In genomic region chr8:10760851-10761693, GRCm38 (mm10) we compare ENCODE assay signal across 8 mouse cellular contexts.
DNase-seq lines count a peak whose midpoint lies in the region; ATAC-seq and TF ChIP-seq lines count a peak whose summit lies in the region.

No protein-coding gene starts in this region.

- DNase-seq in liver = peak; percentile 17
- no peak for DNase-seq in liver, postnatal 0 days
- peak; percentile 94 for DNase-seq in forebrain, embryonic 14.5 days (ENCODE audit: low spot score)
- DNase-seq in heart, postnatal 36 days = peak; percentile 10 to 39
- peak; percentile 17 to 62 for DNase-seq in kidney, postnatal 25 days
- DNase-seq in lung, postnatal 10 days = peak; percentile 77
- no peak for DNase-seq in spleen, postnatal 36 days (ENCODE audit: low spot score in 2 of 2)

- no peak overlapping the region for H3K4me2 ChIP-seq in liver, postnatal 0 days (ENCODE audit: low read depth, low read length)
- peak overlapping the region; percentile 38 for H3K4me2 ChIP-seq in forebrain, embryonic 14.5 days (ENCODE audit: low read length)
- H3K4me2 ChIP-seq in stomach, embryonic 15.5 days = peak overlapping the region; percentile 38

- H3K36me3 ChIP-seq in liver, postnatal 0 days (replicated peaks; ENCODE audit: insufficient read depth, low read length) = no peaks in the 10 kb centered on the region
- H3K36me3 ChIP-seq in forebrain, embryonic 14.5 days (ENCODE audit: control insufficient read depth, insufficient read depth, low read length) = no peaks in the 10 kb centered on the region
- no peaks in the 10 kb centered on the region for H3K36me3 ChIP-seq in stomach, embryonic 15.5 days

- no peak for TF ChIP-seq CTCF in liver, postnatal 0 days (IDR thresholded peaks at IDR 0.05; ENCODE audit: low read depth)

- ATAC-seq in liver, postnatal 0 days = no peak
- ATAC-seq in forebrain, embryonic 14.5 days = peak; percentile 91
- peak; percentile 89 for ATAC-seq in stomach, embryonic 15.5 days (ENCODE audit: insufficient read depth, low FRiP score, low read depth)

- H3K4me1 ChIP-seq in liver, postnatal 0 days (ENCODE audit: insufficient read depth) = 0 out of 2 replicates have a peak, but pooled peaks cover 2% of the 10 kb centered on the region
- H3K4me1 ChIP-seq in forebrain, embryonic 14.5 days (ENCODE audit: control insufficient read depth, insufficient read depth, low read length) = peaks cover 26% of the 10 kb centered on the region
- H3K4me1 ChIP-seq in stomach, embryonic 15.5 days = peaks cover 19% of the 10 kb centered on the region

- no peaks in the 10 kb centered on the region for H3K9me3 ChIP-seq in liver, postnatal 0 days (ENCODE audit: low read length)
- no peaks in the 10 kb centered on the region for H3K9me3 ChIP-seq in forebrain, embryonic 14.5 days (replicated peaks; ENCODE audit: control insufficient read depth, low read length)
- H3K9me3 ChIP-seq in stomach, embryonic 15.5 days = no peaks in the 10 kb centered on the region

- no peaks in the 10 kb centered on the region; the same call in 1 of the 2 replicates for H3K27me3 ChIP-seq in liver, postnatal 0 days (ENCODE audit: insufficient read depth, low read length)
- H3K27me3 ChIP-seq in forebrain, embryonic 14.5 days (replicated peaks; ENCODE audit: control insufficient read depth, insufficient read depth, low read length) = no peaks in the 10 kb centered on the region
- no peaks in the 10 kb centered on the region for H3K27me3 ChIP-seq in stomach, embryonic 15.5 days (replicated peaks)

- H3K27ac ChIP-seq in liver, postnatal 0 days (ENCODE audit: low read depth) = no peak overlapping the region
- H3K27ac ChIP-seq in forebrain, embryonic 14.5 days (ENCODE audit: low read depth, low read length) = peak overlapping the region; percentile 94
- H3K27ac ChIP-seq in stomach, embryonic 15.5 days = peak overlapping the region; percentile 88

- no peak overlapping the region for H3K4me3 ChIP-seq in liver, postnatal 0 days (ENCODE audit: low read depth, low read length)
- no peak overlapping the region for H3K4me3 ChIP-seq in forebrain, embryonic 14.5 days (ENCODE audit: low read depth, low read length)
- H3K4me3 ChIP-seq in stomach, embryonic 15.5 days (replicated peaks) = no peak overlapping the region

- no peak for TF ChIP-seq EP300 in liver, postnatal 0 days (IDR thresholded peaks at IDR 0.05; ENCODE audit: low read depth)

- WGBS in liver, postnatal 0 days (ENCODE audit: insufficient replicate concordance) = 30% methylated on average over 17 of the region's 17 CpGs
- under 1% methylated on average over 17 of the region's 17 CpGs for WGBS in forebrain, embryonic 14.5 days
- 8% methylated on average over 17 of the region's 17 CpGs for WGBS in stomach, embryonic 15.5 days

- intact Hi-C loops in heart, postnatal 36 days (cut with DNase I) = no loop called here

- no peak overlapping the region for H3K9ac ChIP-seq in liver, postnatal 0 days (replicated peaks)
- H3K9ac ChIP-seq in forebrain, embryonic 14.5 days (ENCODE audit: low read length) = peak overlapping the region; percentile 38; the same call in 1 of the 2 replicates
- no peak overlapping the region for H3K9ac ChIP-seq in stomach, embryonic 15.5 days

Comparison
In these comparisons a context has a peak if more than half of its experiments do, and no peak if none do; other contexts are left out.
1. DNase-seq: peak in liver (single experiment), forebrain, embryonic 14.5 days (single experiment), heart, postnatal 36 days (2 of 2), kidney, postnatal 25 days (2 of 2) and lung, postnatal 10 days (single experiment); none in liver, postnatal 0 days (single experiment) and spleen, postnatal 36 days (0 of 2).